Mouse (Mus musculus) thymus, postnatal 14 days (tissue): Measurements from ENCODE around the gene Grap.
A peak's percentile ranks its signal among the peaks of the same experiment; 100 is the strongest.

Experiments
- DNase-seq: peaks from one replicate; pipeline ENCODE4 v3.0.0; 2021

Grap gene

DNA sequence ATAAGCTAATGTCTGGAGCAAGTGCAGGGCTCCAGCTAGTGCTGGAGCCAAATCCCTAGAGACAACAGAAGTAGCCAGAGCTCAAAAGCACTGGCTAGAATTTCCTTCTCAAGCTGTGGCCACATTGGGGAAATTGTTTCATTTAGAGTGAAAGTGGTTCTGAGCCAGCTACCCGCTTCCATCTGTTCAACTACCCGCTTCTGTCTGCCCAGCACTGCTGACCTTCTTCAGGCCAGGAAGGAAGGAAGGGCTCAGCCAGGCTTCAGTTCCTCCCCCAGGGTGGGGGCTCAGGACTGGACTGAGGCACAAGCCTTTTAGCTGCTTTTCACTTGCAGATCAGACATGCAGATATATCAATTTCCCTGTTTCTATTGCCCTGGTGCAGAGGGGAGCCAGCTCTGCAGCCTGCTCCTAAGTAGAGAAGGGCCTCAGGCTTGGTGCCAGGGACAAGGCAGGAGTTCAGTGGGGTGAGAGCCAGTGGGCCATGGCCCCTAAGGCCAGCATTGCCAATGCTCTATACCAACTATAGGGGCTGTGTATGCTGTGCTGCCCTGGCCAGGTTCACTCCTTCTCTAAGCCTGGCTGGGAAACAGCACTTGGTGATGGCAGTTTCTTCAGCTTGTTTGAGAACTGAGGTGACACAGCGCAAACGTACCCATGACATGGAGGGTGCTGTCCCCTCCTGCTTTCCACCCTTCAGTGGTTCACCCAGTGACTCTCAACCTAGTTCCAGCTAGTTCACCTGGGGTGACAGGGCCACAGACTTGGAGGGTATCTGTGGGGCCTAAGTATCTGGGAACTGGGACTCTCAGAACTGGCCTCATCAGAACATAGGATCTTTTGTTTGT is 6.2 kb downstream of the Grap start:
- no peak for DNase-seq

GRCm38 (mm10) chr11:61660001-61660400 is 6.9 kb downstream of the Grap start:
- no peak for DNase-seq

DNA sequence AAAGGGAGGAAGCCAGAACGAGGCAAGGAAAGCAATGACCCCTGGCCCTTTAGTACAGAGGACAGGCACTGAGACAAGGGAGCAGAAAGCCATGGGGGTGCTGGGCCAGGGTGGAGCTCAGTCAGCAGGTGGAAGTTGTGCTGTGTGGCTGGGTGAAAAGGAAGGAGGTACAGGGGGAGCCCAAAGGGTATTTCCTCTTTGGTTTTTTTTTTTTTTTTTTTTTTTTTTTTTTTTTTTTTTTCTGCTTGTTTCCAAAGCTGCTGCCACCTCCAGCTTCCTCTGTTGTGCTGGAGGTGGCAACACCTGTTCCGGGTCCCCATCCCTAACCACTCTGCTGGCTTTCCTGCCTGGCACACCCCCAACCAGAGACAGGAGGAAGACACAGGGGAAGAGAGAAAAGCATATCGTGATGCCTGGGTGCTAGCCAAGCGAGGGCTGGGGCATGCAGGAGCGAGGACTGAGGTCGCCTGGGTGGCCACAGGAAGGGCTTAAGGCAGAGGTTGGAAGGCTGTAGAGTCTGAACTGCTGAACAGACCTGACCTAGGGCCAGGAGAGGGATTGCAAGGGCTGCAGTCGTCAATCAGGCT is 7.8 kb downstream of the Grap start:
- peak; percentile 73 for DNase-seq

- DNase-seq: no peak
These were observed 9.1 kb downstream of the Grap start for GRCm38 (mm10) chr11:61662189-61662588.

GRCm38 (mm10) chr11:61665401-61665800 is 12.3 kb downstream of the Grap start:
- DNase-seq: no peak

DNA sequence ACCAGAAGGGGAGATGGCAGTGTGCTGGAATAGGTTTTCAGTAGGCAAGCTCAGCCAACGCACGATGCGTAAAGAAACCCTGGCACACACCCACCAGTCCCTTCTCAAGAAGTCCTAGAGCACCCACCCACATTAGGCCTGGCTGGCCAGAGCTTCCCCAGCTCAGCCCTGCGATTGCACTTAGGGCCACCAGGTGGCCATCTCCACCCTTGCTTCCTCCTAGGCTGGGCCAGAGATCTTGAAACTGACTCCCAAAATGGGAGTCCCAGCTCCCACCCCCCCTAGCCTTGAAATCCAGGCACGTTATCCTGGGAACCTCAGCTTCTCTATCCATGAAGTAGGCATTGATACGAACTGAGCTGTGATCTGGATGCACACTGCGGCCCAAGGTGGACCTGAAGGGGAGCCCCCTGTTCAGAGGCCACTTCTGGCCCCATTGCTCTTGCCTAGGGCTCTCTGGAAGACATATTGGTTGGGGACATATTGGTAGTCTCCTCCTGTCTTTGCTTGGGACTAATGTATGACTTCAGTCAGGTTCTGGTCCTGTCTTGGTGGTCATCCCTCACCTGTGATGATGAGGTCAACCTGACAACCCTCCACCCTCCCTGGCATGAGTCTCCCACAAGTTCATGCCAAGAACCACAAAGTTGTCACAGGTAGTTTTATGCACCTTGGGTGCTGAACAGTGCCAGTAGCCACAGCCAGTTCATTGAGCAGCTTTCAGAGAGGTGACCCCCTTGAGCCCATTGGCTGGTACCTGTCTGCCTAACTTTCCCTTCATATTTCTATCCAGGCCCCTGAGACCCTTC is 13.1 kb downstream of the Grap start:
- DNase-seq: peak; percentile 49

DNA sequence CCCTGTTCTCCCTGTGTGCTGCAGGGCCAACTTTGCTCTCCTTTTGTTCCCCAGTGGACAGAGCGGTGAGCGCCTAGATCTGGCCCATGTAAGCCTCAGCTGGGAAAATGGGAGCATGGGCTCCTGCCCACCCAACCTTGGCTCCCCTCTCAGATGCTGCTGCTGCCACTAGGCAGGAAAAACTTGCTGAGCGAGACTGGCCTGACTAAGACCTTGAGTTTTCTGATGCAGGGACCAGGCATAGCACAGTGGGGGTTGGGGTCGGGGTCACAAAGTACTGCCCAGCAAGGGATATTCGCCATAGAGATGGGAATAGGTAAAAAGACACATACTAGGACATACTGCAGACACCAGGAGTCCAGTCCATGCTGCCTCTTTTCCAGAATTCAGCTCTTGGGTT is 14.2 kb downstream of the Grap start:
- DNase-seq: no peak

- DNase-seq: no peak
These were observed 14.7 kb downstream of the Grap start for GRCm38 (mm10) chr11:61667782-61668181.

GRCm38 (mm10) chr11:61669492-61670490 is 16.7 kb downstream of the Grap start:
- peak; percentile 68 for DNase-seq

GRCm38 (mm10) chr11:61671781-61672383 is 18.8 kb downstream of the Grap start:
- no peak for DNase-seq

DNA sequence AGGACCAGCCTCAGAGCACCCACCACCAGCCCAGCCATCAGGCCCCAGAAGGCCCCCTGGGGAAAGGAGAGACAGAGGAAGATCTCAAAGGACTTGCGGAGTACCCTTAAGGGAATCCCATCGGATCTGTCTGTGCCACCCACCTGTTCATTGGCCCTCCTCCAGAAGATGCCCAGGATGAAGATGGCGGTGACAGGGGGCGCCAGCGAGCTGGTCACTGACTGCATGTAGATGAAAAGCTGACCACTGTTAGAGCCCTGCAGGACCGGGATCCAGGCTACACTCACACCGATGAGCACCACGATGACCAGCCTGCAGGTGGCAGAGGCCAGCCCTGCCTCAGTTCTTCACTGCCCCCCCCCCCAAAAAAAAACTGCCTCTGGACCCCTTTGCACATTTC is 20.6 kb downstream of the Grap start:
- DNase-seq: peak; percentile 46

- no peak for DNase-seq
These were observed 21.2 kb downstream of the Grap start for GRCm38 (mm10) chr11:61674151-61674838.

GRCm38 (mm10) chr11:61674839-61675159 is 21.7 kb downstream of the Grap start:
- peak; percentile 41 for DNase-seq

GRCm38 (mm10) chr11:61675332-61675731 is 22.3 kb downstream of the Grap start:
- DNase-seq: no peak

DNA sequence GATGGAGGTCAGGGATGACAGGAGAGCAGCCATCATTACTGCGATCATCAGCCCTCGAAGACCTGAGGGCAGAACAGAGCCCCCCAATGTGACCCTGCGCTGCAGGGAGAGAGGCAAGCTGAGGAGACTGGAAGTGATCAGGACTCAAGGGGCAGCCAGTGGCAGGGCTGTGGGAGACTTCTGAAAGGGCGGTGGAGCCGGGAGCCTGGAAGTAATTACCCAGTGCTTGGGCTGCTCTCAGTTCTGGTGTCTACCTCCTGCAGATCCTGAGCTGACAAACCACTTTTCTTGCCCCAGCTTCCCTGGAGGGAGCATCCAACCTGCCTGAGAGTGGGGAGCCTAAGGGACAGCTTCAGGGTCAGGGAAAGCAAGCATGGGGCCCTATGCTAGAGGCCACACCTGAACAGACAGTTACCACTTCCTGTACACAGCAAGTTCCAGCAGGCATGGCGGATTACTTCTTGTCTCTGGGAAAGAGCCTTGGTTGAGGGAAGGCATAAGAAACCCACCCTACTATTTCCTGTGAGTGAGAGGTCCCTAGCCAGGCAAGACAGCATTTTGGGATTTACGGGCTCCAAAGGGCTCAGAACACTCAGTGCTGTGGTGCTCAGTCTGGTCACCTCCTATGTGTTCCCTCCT is 23.3 kb downstream of the Grap start:
- DNase-seq: no peak

DNA sequence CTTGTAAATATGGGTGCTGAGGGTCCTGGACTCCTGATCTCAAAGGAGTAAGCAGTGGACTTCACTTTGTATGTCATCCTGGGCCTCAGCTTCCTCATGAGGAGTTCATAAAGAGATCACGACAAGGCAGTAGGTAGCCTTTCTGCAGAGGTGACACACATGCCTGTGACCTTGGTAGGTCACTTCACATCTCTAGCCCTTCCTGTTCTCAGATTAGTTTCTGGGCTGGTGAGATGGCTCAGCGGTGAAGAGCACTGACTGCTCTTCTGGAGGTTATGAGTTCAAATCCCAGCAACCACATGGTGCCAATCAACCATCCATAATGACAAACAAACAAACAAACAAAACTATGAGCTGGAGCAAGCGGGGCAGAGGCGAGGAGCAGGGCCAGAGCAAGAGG is 24.6 kb downstream of the Grap start:
- DNase-seq: no peak

GRCm38 (mm10) chr11:61679091-61679866 is 26.2 kb downstream of the Grap start:
- DNase-seq: no peak

GRCm38 (mm10) chr11:61683907-61684731 is 31.1 kb downstream of the Grap start, which contains the start of gene Fam83g:
TSS of gene Fam83g (plus strand) at chr11:61684091.
- DNase-seq: peak; percentile 83

- DNase-seq: no peak
These were observed 32.2 kb downstream of the Grap start for GRCm38 (mm10) chr11:61685119-61685725.
